Mouse (Mus musculus): ENCODE results near the gene Eml6.
"Not testable (repeated sequence)": the region's sequence is repeated elsewhere in the genome, so short reads cannot be mapped to it uniquely, and the experiment has no call there.

Eml6 gene

DNA sequence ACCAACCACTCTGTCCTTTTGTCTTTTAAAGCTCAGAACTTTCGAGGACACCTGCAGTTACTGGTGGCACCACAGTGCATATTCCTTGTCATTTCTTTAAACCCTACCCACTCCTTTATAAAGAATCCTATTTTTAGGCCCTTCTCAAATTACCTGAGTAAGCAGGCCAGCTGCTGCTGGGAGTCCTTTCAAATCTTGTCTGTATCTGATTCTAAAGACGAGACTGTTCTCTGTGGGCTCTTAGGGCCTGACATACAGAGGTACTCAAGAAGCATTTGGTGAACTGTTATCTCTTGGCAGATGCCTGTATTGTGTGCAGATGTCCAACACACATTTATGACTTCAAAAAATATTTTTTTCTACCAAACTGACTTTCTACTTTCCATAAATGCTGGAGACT lies 231.4 kb downstream of the Eml6 start:
- DNase-seq (ENCODE audit: extremely low read depth, low read depth), result no peak

DNA sequence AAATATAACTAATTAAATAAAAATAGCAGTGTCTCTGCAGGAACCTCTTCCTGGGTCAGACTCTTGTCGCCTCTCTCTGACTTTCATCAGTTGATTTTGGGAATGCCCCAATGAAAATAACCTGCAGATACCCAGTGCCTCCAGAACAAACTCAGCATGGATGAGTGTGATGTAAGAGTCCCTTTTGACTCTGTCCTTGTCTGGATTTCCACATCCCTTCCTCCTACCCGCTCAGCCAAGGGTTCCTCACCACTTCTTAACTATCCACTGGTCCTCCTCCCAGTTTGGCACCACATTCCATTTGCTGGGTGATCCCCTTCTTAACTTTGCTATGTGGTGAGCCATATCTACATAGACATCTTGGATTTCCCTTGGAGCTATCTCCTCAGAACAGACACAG lies 235.0 kb downstream of the Eml6 start:
- no peak for DNase-seq (ENCODE audit: extremely low read depth, low read depth)

DNA sequence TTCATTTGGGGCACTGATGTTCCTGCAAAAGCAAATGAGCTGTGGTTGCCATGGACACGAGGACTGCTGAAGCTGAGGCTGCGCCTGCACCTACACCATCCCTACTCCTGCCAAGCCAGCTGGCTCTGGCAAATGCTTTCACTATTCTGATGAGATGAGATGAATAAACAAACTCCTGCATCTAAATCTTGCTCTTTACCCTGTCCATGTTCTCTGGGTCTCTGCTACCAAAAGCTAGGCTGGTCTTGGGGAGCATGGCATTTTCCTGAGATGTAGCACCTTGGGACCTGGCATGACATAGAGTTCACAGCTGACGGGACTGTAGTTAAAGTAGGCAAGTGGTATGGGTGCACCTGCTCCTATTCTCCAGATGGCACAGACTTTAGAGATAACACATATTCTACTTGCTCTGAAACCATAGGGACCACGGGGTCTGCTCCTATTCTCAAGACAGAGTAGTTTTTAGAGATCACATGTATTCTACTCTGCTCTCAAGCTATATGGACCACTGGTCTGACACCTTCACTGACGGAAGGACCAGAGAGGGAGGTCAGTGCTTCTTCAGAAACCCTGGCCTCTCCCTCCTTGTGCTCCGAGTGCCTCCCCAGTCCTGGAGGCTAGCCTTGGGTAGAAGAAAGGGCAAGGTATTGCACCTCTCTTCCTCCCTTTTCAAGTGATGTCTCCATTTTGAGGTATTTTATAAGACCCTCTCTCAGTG lies 236.8 kb downstream of the Eml6 start:
- no peak for DNase-seq (ENCODE audit: extremely low read depth, low read depth)

DNA sequence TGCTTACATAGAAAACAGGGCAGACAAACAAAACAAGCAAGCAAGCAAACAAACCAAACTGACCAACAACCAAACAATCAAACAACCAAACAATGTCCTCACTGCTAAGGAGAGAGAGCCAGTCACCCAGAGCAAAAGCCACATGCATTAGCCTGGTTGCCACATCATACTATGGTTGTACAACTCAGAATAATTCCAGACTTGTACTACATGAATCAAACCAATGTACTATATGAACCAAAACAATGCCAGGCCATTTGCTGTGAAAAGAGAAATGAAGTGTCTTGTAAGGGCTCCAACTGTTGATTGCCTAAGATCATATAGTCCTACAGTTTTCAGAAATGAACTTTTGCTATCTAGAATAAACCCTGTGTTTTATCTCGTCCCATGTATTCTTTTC lies 237.3 kb downstream of the Eml6 start:
- no peak for DNase-seq (ENCODE audit: extremely low read depth, low read depth)

DNA sequence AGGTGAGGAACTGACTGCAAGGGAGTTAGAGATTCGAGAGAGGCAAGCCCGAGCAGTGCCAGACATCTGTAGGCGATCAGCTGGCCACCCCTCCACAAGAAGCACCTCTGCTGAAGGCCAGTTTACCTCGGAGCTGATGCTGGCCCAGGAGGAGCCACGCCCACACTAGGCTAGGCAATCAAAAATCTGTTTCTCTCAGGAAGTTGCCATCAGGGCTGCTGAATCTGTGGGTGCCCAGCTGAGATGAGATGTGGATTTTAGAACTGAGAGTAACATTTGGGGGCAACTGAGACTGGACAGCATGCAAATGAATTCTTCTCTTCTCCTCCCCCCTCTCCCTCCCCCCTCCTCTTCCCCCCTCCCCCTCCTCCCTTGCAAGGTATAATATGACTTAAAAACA lies 238.4 kb downstream of the Eml6 start:
- no peak for DNase-seq (ENCODE audit: extremely low read depth, low read depth)

DNA sequence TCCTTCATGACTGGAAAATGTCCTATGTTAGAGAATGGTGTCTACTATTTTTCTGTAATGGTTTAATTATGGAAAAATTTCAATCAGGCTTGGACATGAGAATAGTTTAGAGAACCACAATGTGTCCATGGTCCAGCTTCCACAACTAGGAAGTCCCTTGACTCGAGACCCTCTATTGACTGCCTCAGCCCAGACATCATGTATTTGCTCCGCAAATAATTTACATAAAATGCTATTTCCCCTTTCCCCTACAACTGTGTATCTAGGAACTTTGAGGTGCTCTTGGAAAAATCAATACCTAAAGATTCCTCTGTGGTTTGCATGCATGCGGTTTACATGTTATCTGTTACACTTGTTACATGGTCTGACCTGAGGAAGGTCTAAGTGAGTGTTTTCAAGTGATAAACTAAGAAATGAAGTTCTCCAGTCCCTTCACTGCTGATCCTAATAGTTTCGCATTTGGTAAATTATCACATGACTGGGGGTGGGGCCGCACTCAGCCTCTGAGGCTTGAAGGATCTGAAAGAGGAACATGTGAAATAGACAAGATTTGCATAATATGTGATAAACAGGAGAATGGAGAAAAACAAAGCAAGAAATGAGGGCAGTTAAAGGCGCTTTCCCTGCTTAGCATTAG lies 239.1 kb downstream of the Eml6 start:
- peak; percentile 70 for DNase-seq (ENCODE audit: extremely low read depth, low read depth)

DNA sequence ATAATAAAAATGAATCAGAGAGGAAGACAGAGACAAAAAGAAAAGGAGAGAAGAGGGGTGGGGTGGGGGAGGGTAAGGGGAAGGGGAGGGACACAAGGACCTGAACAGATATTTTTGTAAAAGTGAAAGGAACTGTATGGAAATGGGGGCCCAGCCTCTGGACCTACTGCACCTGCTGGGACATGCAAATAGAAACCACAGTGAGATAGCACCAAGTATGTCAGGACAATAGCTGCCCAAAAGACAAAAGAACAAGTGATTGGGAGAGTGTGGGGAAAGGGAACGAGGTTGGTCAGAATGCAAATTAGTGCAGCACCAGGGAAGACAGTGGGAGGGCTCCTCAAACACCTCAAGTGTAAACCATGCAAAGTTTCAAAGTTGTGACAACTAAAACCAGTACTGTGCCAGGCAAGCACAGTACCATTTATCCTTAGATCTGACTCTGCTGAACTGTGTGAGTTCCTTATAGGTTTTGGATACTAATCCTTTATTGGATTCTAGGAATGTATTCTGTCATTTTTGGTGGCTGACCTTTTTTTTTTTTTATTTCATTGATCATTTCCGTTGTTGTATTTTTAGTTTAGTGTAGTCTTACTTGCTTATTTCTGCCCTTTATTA lies 246.3 kb downstream of the Eml6 start:
- no peak for DNase-seq (ENCODE audit: extremely low read depth, low read depth)

DNA sequence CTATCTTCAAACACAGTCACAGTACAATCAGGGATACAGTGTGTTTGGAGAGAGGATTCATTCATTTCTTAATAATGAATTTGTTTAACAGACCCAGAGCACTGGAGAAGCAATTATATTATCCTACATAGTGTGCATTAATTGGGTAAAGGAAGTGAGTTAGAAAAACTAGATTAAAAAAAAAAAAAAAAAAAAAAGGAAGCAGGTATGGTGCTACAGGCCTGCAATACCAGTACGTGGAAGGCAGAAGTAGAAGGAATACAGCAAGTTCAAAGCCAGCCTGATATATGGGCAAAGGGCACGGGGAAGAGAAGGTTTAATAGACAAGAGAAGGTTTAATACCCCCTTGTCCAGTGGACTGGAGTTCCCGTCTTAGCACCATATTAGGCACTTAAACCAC lies 246.9 kb downstream of the Eml6 start:
- no peak for DNase-seq (ENCODE audit: extremely low read depth, low read depth)

DNA sequence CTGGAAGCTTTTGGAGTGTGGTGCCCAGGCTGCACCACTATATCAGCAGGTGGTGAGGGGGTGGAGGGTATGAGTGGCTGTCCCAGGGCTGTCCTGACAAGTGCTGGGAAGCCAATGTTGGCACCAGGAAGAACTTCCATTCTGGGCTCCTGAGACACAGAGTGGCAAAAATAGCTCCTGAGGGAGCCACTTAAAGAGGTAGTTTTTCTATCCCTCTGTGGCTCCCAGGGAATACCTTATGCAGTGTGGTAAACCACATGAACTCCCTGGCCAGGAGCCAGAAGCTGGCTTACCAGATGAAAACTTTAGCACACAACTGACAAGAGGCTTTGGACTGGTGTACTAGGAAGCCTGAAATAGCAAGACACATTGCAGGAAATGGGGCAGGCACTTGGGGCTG lies 247.9 kb downstream of the Eml6 start:
- DNase-seq (ENCODE audit: extremely low read depth, low read depth), result no peak

DNA sequence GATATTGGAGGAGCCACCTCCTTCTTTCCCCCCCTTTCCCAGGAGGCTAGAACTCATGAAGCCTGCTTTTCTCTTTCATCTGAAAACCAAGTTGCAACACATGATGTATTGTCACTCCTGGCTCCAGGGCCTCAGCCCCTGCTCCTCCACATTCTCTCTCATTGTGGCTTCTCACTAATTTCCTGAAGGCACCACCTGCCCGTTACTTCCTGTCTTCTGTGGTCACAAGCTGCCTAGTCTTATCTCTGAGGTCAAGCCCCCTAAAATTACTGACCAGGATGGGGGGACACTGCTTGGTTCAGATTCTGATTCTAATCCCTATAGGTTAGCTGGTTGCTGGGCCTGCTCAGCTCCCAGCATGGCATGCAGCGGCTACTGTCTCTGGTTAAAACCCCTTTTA lies 251.1 kb downstream of the Eml6 start:
- DNase-seq (ENCODE audit: extremely low read depth, low read depth), result no peak

DNA sequence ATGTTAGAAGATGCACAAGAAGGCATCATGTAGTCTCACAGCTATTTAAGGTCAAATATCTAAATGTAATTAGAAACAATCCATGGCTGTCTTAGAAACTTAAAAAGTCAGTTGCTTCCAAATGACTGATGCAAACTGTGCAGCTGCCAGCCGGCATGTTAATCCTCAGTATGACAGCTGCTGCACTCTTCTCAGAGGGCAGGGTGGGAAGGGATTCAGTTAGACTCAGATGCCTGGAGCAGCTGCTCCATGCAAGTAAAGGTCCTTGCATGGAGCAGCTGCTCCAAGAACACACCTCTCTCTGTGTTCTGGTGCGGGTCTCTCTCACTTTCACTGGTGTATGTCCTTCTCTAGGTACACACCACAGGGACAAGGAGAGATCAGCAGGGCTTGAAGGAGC lies 251.5 kb downstream of the Eml6 start:
- no peak for DNase-seq (ENCODE audit: extremely low read depth, low read depth)

DNA sequence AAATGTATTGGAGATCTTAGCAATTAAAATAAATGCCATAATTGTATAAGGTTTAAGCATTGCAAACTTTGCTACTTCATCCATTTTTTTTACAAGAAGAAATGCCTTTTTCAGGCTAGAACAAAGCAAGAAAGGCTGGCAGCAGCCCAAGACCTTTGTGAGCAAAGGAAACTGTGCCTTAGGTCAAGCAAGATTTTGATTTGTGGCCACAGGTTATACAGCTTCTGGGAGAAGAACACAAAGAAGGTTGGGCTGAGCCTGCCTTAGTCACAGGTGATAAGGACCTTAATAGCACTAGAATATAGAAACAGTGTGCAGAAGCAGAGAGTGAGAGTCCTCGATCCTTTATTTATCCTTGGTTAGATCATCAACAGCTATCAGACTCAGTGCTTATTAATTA lies 253.6 kb downstream of the Eml6 start:
- no peak for DNase-seq (ENCODE audit: extremely low read depth, low read depth)

DNA sequence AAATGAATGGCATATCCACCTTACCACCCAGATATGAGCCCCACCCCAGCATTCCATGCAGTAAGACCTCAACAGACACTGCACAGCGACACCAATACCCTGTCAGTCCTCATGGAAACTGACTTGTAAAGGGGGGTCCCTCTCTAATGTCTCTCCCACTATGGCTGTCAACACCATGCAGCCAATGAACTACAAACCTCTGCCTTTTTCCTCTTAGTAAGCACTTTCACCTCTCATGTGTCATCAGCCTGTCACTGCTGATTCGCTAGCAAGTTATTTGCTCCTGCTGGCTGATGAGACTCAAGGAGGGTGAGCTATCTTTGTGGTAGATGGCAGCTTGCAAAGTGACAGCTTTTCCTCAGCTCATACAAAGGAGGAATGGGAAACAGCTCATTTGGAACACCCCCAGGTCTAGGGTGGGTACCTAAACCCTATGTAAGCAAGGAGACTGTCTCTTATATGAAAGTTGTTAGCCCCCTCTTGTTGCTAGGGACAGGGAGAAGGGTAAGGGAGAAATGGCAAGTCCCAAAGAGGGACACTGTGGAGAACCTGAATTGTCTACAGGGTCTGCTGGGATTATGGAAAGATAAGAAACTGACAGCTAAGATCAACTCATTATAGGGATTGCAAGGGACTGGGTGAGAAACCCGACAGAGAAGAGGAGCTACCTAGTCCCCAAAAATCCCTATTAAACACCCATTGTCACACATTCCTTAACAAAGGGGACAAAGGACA lies 255.0 kb downstream of the Eml6 start:
- DNase-seq (ENCODE audit: extremely low read depth, low read depth), result no peak

DNA sequence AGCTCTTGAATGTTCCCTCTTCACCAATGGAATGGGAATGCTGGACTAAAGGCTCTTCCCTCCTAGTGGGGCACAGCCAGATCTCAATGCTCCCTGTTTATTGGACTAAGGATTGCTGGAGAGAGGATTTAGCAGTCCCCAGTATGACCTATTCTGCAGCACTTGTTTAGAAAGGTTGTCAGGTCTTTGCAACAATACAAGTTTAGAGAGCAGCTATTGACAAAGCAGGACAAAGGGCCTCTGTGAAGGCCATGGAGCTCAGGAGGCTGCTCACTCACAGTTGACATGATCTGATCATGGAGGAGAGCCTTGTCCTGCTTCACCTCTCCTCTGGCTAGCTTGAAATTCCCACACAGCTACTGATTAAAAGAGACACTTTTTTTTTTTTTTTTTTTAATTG lies 257.3 kb downstream of the Eml6 start:
- DNase-seq (ENCODE audit: extremely low read depth, low read depth), result no peak

DNA sequence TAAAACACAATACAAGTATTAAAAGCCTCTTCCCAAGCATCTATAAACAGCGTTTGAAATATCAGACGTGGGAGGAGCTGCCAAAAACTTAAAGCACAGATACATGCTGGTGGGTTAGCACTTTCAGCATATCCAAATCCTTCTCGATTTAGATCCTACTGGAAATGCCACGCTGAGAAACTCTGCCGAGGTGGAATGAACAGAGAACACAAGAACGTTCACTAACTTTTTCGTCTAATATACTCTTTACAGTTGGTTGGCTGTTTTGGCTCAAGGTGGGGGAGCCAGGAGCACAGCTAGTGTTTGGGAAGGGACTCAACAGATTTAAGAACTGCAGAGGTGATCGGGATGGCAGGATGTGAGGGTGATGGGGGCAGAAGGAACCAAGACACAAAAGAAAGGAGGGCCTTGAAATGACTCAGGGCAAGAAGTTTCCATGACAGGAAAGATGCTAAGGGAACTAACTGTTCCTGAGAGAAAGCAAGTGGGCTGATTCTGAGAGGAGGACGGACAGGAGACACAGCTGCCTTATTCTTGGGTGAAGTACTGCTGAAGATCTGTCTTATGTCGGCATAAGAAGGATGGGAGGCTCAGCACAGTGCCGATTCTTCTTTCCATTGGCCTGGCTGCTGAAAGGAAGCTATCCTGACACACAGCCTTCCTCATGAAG lies 259.4 kb downstream of the Eml6 start:
- no peak for DNase-seq (ENCODE audit: extremely low read depth, low read depth)

DNA sequence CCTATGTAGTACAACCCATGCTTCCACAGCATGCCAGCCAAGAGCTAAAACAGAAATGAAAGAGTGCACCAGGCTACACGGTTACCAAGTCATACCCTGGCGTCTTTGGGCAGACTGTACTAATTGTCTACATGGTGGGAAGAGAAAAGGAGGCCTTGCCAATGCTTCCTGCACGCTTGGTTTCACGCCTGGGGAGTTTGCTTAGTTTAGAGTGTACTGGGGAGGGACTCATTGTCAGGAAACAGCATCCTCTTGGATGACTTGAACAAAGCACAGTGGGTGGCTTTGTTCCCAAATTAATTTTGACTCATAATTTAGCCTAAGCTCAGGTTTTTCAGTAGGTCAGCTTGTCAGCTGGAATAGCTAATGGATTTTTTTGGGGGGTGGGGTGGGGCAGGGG lies 260.8 kb downstream of the Eml6 start:
- no peak for DNase-seq (ENCODE audit: extremely low read depth, low read depth)

DNA sequence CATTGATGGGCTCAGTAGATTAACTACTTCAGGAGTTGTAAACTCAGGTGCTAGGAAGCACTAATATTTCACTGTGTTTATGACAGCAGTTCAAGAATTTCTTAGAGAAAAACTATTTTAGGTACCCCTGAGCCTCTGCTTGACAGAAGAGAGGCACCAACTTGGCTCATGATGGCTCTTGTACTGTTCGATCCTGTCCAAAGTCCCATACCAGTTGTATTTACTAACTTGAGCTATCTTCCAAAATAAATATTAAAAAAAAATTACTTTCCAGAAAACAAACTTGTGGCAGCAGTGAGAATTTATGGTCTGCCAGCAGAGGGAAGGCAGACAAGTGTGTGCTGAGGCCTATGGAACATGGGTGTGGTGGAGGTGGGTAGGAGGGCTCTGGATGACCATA lies 263.1 kb downstream of the Eml6 start:
- DNase-seq (ENCODE audit: extremely low read depth, low read depth), result no peak

DNA sequence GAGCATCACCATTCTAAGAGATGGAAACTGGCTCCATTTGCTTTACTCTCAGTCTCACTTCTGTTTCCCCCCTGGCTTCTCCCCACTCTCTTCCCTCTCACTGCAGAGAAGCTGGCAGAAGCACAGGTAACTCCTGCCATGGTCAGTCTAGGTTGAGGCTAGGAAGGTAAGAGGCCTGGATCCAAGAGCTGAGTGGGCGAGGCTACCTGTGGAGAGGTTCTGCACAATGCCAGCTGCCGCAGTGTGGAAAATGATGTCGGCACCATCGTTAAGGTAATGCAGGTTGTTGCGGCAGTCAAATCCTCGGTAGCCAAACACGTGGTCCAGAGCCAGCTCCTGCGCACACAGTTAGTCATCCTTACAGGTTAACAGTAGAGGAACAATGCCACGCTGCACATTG lies 264.4 kb downstream of the Eml6 start:
- DNase-seq (ENCODE audit: extremely low read depth, low read depth), result no peak

DNA sequence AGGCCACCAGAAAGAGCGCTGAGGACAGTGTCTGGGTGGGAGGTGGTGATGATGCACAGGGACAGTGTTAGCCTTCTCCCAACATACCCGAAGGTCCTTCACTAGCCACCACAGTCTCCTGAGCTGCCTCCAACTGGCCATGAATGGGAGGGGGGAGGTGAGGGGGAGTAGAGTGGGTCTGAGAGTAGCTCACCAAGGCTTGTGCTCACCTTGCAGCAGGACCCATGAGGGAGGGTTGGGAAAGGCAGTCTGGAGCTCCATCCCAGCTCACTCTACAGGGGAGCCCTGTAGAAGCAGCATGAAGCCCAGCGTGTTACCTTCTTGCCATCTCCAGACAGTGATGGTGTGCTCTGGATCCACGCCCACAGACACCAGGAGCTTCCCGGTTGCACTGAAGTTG lies 267.2 kb downstream of the Eml6 start:
- DNase-seq (ENCODE audit: extremely low read depth, low read depth), result no peak

DNA sequence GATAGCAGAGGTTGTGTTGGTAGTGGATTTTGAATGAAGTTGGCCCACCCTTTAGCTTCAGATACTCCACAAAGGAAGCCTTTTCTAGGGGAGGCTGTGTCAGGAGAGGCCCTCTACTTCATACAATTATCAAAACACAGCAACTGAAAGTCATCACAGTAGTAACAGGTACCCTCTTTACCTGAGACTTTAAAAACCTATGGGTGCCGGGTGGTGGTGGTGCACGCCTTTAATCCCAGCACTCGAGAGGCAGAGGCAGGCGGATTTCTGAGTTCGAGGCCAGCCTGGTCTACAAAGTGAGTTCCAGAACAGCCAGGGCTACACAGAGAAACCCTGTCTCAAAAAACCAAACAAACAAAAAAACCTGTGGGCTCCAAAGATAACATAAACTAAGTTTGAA lies 269.8 kb downstream of the Eml6 start:
- not testable (repeated sequence) for DNase-seq (ENCODE audit: extremely low read depth, low read depth)

DNA sequence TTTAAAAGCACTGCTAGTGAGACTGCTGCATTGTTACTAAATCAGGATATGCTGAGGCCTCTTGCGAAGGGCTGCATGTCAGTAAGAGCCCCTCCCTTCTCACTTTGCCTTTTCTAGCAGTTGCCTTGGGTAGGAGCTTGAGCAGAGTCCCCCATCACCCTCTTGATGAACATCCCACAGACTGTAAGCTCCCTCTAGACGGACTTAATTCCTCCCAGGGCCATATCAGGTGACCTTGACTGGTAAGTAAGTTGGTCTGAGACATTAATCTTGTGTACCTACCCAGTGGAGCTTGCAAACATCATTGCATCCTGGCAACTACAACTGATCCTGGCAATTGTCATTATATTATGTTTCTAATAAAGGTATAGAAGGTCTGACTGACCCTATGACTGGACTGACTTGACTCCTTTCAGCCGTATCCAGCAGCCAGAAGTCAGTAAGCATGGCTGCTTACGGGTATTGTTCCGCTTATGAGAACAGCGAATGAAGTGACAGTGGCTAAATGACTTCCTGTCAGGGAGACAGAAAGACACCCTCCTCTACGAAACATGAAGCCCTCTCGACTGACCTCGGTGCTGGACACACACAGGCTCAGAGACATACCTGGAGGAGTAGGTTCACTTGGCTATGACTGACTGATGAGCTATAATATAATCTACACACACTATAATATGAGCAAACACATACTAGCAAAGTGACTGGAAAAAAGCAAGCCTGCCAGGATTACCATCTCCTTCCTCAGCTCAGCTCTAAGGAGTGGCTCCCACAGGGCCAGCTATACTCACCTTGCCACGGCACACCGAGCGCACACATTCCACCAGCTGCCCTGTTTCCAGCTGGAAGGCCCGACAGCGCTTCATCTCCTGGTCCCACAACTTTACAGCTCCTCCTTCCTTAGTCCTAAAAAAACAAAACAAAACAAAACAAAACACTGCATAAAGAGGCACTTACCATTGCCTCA lies 273.9 kb downstream of the Eml6 start:
- no peak for DNase-seq (ENCODE audit: extremely low read depth, low read depth)

All from MEL-GATA-1-ER (cell line).